Mouse (Mus musculus): ENCODE measurements around the gene Rftn1.

DNA sequence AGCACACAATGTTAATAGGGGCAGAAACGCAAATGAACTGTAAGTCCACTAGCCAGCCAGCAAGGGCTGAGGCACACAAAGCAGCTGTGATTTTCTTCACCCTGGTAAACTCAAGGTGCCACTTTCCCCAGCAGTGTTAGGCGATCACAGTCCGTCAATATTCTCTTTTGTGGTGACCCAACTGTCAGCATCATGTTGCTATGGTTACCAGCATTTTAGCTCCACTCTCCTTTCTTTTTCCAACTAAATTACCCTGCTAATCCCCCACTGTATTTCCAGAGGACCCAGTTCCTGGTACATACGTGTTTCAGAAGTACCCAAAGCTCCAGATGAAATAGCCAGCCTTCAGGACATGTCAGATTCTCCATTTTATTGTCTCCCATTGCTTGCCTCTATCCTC lies 169.1 kb downstream of the Rftn1 start:
- no peak for TF ChIP-seq CTCF (IDR thresholded peaks at IDR 0.05; ENCODE audit: extremely low read depth, insufficient read length, insufficient replicate concordance, low read depth, low read length)
- TF ChIP-seq POLR2A (IDR thresholded peaks at IDR 0.05; ENCODE audit: low read depth, low read length) = no peak
